Mouse (Mus musculus): ENCODE measurements around the gene D5Ertd579e. TPM values are rescaled to one million over a fixed set of nuclear protein-coding genes. Genes with fewer than 3 reads are reported as not detected.
A peak's percentile ranks its signal among the peaks of the same experiment; 100 is the strongest.

D5Ertd579e gene
- polyA plus RNA-seq, 1 experiment: 27.4 TPM

GRCm38 (mm10) chr5:36556906-36557305, 138.9 kb downstream of the D5Ertd579e start:
- no peaks in the 10 kb centered on the region; the same call in 1 of the 2 replicates for H3K36me3 ChIP-seq (ENCODE audit: control insufficient read depth, insufficient read depth, low read length)
- H3K4me1 ChIP-seq (ENCODE audit: control insufficient read depth, insufficient read depth, insufficient read length, low read length): peaks cover 38% of the 10 kb centered on the region
- no peak overlapping the region for H3K4me3 ChIP-seq (ENCODE audit: low read depth, low read length)
- no peak for TF ChIP-seq POLR2A (IDR thresholded peaks at IDR 0.05; ENCODE audit: low read depth, low read length)
- TF ChIP-seq CTCF (IDR thresholded peaks at IDR 0.05; ENCODE audit: extremely low read depth, insufficient read length, insufficient replicate concordance, low read depth, low read length): no peak
- WGBS: 89% methylated on average over 3 of the region's 3 CpGs
- no peaks in the 10 kb centered on the region for H3K27me3 ChIP-seq (ENCODE audit: control insufficient read depth, insufficient read depth, low read length)
- H3K27ac ChIP-seq (ENCODE audit: insufficient read depth, low read depth, low read length): no peak overlapping the region

GRCm38 (mm10) chr5:36556289-36556688, 139.5 kb downstream of the D5Ertd579e start:
- H3K36me3 ChIP-seq (ENCODE audit: control insufficient read depth, insufficient read depth, low read length): no peaks in the 10 kb centered on the region
- no peaks in the 10 kb centered on the region for H3K27me3 ChIP-seq (ENCODE audit: control insufficient read depth, insufficient read depth, low read length)
- H3K4me1 ChIP-seq (ENCODE audit: control insufficient read depth, insufficient read depth, insufficient read length, low read length): peaks cover 33% of the 10 kb centered on the region
- no peak overlapping the region for H3K4me3 ChIP-seq (ENCODE audit: low read depth, low read length)
- TF ChIP-seq POLR2A (IDR thresholded peaks at IDR 0.05; ENCODE audit: low read depth, low read length) (no peak), CTCF (IDR thresholded peaks at IDR 0.05; ENCODE audit: extremely low read depth, insufficient read length, insufficient replicate concordance, low read depth, low read length) (no peak)
- no peak overlapping the region for H3K27ac ChIP-seq (ENCODE audit: insufficient read depth, low read depth, low read length)
- WGBS: 53% methylated on average over 4 of the region's 4 CpGs

DNA sequence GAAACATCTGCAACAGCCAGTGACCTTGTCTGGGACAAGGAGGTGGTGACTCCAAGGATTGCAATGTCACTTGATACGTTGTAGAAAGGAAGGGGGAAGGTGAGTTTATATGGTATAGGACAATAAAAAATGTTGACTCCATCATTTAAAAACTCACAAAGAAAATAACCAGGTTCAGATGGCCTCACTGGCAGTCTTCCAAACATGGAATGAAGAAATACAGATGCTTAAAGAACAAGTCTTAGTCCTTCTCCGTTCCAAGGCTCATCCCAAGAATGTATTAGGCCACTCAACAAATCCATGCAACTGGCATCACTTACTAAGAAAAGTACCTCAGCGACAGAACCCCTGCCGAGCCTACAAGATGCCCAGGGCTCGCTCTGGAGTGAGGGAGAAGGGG, 141.3 kb downstream of the D5Ertd579e start:
- no peak for TF ChIP-seq CTCF (IDR thresholded peaks at IDR 0.05; ENCODE audit: extremely low read depth, insufficient read length, insufficient replicate concordance, low read depth, low read length)
- TF ChIP-seq POLR2A (IDR thresholded peaks at IDR 0.05; ENCODE audit: low read depth, low read length): no peak
- Histone ChIP-seq H3K27me3 (ENCODE audit: control insufficient read depth, insufficient read depth, low read length) (no peaks in the 10 kb centered on the region), H3K36me3 (ENCODE audit: control insufficient read depth, insufficient read depth, low read length) (no peaks in the 10 kb centered on the region), H3K27ac (ENCODE audit: insufficient read depth, low read depth, low read length) (peak overlapping the region; percentile 79), H3K4me3 (ENCODE audit: low read depth, low read length) (no peak overlapping the region), H3K4me1 (ENCODE audit: control insufficient read depth, insufficient read depth, insufficient read length, low read length) (peaks cover 28% of the 10 kb centered on the region)
- WGBS: 55% methylated on average over 5 of the region's 5 CpGs

DNA sequence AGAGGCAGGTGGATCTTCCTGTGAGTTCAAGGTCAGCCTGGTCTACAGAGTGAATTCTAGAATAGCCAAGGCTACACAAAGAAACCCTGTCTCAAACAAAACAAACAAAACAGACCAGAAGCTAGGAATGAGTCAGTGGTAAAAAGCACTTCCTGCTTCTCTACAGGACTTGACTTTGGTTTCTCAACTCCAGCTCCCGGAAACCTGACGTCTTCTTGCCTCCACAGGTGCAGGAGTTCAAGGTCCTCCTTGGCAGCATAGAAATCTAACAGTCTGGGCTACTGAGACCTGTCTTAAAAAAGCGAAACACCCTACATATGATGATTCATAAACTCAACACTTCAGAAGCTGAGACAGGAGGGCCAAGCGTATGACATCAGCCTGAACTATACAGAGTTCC, 141.9 kb downstream of the D5Ertd579e start:
- no peak for TF ChIP-seq POLR2A (IDR thresholded peaks at IDR 0.05; ENCODE audit: low read depth, low read length)
- no peak for TF ChIP-seq CTCF (IDR thresholded peaks at IDR 0.05; ENCODE audit: extremely low read depth, insufficient read length, insufficient replicate concordance, low read depth, low read length)
- no peaks in the 10 kb centered on the region for H3K36me3 ChIP-seq (ENCODE audit: control insufficient read depth, insufficient read depth, low read length)
- no peak overlapping the region for H3K4me3 ChIP-seq (ENCODE audit: low read depth, low read length)
- 21% methylated on average over 4 of the region's 4 CpGs for WGBS
- H3K4me1 ChIP-seq (ENCODE audit: control insufficient read depth, insufficient read depth, insufficient read length, low read length): peaks cover 28% of the 10 kb centered on the region
- H3K27ac ChIP-seq (ENCODE audit: insufficient read depth, low read depth, low read length): peak overlapping the region; percentile 79
- H3K27me3 ChIP-seq (ENCODE audit: control insufficient read depth, insufficient read depth, low read length): no peaks in the 10 kb centered on the region

- Histone ChIP-seq H3K4me1 (ENCODE audit: control insufficient read depth, insufficient read depth, insufficient read length, low read length) (peaks cover 28% of the 10 kb centered on the region), H3K27ac (ENCODE audit: insufficient read depth, low read depth, low read length) (peak overlapping the region; percentile 38; the same call in 1 of the 2 replicates), H3K36me3 (ENCODE audit: control insufficient read depth, insufficient read depth, low read length) (no peaks in the 10 kb centered on the region), H3K27me3 (ENCODE audit: control insufficient read depth, insufficient read depth, low read length) (no peaks in the 10 kb centered on the region), H3K4me3 (ENCODE audit: low read depth, low read length) (no peak overlapping the region)
- TF ChIP-seq POLR2A (IDR thresholded peaks at IDR 0.05; ENCODE audit: low read depth, low read length) (no peak), CTCF (IDR thresholded peaks at IDR 0.05; ENCODE audit: extremely low read depth, insufficient read length, insufficient replicate concordance, low read depth, low read length) (no peak)
- WGBS: 64% methylated on average over 2 of the region's 2 CpGs
These were observed 142.7 kb downstream of the D5Ertd579e start for GRCm38 (mm10) chr5:36553056-36553606.

DNA sequence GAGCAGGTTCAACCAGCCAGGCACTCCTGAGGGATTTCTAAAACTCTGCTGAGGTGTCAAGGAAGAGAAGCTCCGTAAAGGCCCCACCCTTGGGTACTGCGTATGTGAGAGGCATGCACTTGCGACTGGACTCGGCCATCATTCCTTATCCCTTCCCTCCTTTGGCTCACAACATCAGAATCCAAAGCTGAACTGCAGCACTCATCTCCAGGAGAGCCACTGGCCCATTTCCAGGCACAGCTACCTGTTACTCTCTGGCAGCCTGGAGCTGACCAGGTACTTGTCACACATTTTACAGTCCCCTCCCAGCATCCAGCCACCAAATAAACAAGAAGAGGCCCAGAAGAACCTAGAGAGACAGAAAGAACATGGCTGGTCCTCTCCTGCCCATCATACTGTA, 143.4 kb downstream of the D5Ertd579e start:
- no peak overlapping the region for H3K4me3 ChIP-seq (ENCODE audit: low read depth, low read length)
- H3K36me3 ChIP-seq (ENCODE audit: control insufficient read depth, insufficient read depth, low read length): no peaks in the 10 kb centered on the region; the same call in 1 of the 2 replicates
- TF ChIP-seq POLR2A (IDR thresholded peaks at IDR 0.05; ENCODE audit: low read depth, low read length) (no peak), CTCF (IDR thresholded peaks at IDR 0.05; ENCODE audit: extremely low read depth, insufficient read length, insufficient replicate concordance, low read depth, low read length) (no peak)
- no peaks in the 10 kb centered on the region for H3K27me3 ChIP-seq (ENCODE audit: control insufficient read depth, insufficient read depth, low read length)
- H3K27ac ChIP-seq (ENCODE audit: insufficient read depth, low read depth, low read length): no peak overlapping the region
- H3K4me1 ChIP-seq (ENCODE audit: control insufficient read depth, insufficient read depth, insufficient read length, low read length): peaks cover 25% of the 10 kb centered on the region
- WGBS: 68% methylated on average over 4 of the region's 4 CpGs

Other genes with a start within 250 kb of the D5Ertd579e start
- 6.4 and 9.0 TPM in 2 replicates for gene Grpel1, start 231.0 kb downstream of the D5Ertd579e start, polyA plus RNA-seq (2012; rRNA removed)
- gene Tada2b, start 211.7 kb downstream of the D5Ertd579e start, polyA plus RNA-seq (2012; rRNA removed): 7.0 and 8.6 TPM in 2 replicates
- gene Ccdc96, start 211.4 kb downstream of the D5Ertd579e start, polyA plus RNA-seq (2012; rRNA removed): 0.03 TPM in 1 of 2 replicates, not detected in the other
- 21.1 and 21.7 TPM in 2 replicates for gene Tbc1d14, start 102.7 kb downstream of the D5Ertd579e start, polyA plus RNA-seq (2012; rRNA removed)
- gene Bloc1s4, start 52.6 kb upstream of the D5Ertd579e start, polyA plus RNA-seq (2012; rRNA removed): 30.4 and 31.0 TPM in 2 replicates
- 69.3 and 132 TPM in 2 replicates for gene Mrfap1, start 100.7 kb upstream of the D5Ertd579e start, polyA plus RNA-seq (2012; rRNA removed)
- gene Man2b2, start 134.6 kb upstream of the D5Ertd579e start, polyA plus RNA-seq (2012; rRNA removed): 57.4 and 104 TPM in 2 replicates
- 0.62 and 0.89 TPM in 2 replicates for gene Ppp2r2c, start 172.5 kb upstream of the D5Ertd579e start, polyA plus RNA-seq (2012; rRNA removed)